Mouse (Mus musculus) megakaryocyte, adult 5-6 weeks (primary cell): ENCODE results near the gene Tbc1d2b. TPM values are rescaled to one million over a fixed set of nuclear protein-coding genes. Genes with fewer than 3 reads are reported as not detected.

Source experiments
- ATAC-seq: 2 replicates; pipeline ENCODE4 v1.8.0; 2016; ENCODE audit warnings: mild to moderate bottlenecking, inconsistent platforms; ENCODE audit not compliant: poor library complexity, severe bottlenecking
- total RNA-seq, 2 experiments: library from RNA; stranded (forward) in 1 of 2; stranded (reverse) in 1 of 2; fragments of 153-499, 151-499 nt in 1 of 2; fragments of 221-1000, 200-1000 nt in 1 of 2; gene quantifications; 2 replicates each; pipeline versions ENCODE4 v1.2.3 to v1.2.4; 2015 to 2017

The Tbc1d2b gene
- total RNA-seq, 2 experiments from 2014 or later: 38.7 to 42.1 TPM

DNA sequence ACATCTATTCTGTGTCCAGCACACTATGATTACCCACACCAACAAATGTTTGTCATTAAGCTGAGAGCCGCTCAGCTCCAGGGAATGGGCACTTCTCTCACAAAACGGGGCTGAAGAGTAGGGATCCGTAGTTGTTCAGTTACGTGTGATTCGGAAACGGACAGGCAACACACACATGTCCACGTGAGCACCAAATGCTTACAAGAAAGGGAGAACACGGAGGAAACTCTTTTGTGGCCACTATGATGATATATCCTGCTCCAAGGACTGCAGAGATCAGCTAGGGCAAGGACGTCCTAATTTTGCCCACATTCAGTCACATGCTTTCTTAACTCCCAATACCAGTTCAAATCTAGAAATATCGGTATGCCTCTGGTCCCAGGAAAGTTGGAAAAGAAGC lies 4.5 kb downstream of the Tbc1d2b start:
- no peak for ATAC-seq

DNA sequence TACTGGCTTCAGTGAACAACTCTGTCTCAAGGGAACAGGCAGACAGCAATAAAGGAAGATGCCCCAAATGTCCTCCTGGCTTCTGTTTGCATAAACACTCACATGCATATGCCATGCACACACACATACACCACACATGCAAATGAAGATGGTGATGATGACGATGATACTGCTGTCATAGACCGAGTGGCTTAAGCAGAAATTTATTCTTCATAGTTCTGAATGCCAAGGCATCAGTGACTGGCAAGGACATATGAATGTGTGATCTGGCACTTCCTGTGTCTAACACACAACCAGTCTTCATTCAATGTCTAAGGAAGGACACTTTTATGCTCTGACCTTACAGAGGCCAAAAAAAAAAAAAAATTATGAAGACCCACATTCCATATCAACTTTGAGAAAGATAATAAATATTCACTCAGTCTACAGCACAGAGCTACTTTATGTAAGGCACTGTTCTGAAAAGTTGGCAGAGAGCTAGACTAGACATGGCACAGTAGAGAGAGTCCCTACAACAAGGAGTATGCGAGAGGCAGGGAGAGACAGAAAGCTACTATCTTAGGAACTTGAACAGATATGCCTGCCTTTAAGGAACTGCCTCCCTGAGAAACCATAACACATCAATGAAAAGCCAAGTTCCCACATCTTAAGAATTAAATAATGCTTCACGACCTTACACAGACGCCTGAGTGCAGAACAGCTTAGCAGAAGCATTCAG lies 5.1 kb downstream of the Tbc1d2b start:
- no peak for ATAC-seq

DNA sequence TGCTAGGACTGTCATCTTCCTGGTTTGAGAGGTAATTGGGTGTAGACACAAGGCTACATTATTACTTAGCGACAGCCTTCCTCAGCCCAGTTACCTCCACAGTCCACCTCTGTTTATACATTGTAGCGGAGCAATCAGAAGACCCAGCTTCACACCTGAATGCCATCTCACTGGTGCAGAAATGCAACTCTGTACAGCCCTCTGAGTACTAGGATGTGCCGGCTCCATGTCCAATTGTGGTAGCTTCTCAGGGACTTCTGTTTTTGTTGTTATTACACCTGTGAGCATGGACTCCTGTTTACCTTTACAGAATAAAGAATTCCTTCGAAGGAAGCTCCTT lies 7.3 kb downstream of the Tbc1d2b start:
- ATAC-seq: no peak

DNA sequence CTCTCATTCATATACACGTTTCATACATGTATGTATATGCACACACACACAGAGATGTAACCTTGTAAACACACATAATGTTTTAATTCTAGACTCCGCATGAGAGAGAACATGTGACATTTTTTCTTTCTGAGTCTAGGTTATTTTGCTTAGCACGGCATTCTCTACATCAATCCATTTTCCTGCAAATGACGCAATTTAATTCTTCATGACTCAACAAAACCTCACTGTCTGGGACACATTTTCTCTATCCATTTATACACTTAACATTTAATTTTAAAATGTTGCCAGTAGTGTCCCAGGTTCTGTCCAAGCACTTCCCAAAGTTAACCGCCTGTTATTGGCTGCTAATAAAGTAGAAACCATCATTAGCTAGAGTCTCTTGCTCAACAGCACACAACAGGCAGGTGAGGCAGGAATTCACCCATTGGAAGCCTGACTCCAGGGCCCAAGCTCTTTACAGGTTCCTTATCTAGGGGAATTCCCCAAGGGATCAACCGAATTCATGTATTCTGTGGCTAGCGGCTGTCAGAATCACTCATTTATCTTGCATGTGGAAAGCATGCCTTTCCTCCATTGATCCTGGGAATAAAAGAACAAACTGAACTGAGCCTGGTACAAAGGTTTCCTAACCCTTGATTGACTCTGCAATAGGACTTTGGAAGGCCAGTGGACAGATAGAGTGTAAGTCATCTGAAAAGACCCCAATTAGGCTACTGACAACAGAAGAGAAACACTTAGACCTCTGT lies 7.8 kb downstream of the Tbc1d2b start:
- ATAC-seq: no peak

DNA sequence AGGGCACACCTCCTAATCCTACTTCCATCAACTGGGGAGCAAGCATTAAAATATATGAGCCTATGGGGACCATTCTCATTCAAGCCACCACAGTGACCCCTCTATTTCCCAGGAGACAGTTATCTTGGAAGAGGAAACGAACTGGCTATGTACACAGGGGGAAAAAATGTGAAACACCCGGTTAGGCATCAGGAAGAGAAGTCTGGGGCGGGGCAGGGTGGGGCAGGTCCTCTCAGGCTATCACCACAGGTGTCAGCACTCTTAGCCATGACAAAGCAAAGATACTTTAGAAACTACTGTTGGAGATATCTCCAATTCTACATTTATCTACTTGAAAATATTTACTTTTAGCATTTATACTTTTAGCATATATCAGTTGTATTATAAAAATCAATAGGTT lies 8.5 kb downstream of the Tbc1d2b start:
- no peak for ATAC-seq

DNA sequence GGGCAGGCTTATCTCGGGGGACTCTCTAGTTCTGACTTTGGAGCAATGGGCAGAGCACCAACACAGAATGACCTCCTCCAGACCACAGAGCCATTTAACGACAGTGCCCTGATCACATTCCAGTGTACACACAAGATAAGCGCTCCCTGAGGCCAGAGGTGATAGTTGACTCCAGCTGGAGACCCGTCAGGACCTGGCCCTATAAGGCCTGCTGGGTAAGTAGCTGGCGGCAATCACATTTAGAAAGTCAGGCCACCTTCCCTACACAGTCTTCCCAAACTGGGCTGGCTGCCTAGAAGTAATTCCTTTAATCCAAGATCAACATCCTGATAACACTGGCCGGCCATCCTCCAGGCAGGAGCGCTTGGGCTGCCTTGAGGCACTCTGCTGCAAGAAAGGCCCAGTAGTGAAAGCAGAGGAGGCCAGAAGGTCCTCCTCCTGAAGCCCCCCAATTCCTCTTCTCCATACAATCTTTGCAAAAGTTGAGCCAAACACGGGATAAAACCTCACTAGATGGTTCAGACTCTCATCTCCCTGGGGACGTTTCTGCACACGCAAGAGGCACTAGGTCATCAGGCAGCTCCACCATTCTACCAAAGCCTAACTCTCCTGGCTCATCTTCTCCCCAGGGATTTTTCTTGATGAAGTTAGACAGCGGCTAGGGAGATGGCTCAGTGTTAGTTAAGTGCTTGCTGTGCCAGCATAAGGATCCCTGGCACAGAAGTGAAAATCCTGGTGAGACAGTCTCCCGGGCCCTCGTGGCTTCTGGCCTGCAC lies 9.8 kb downstream of the Tbc1d2b start:
- ATAC-seq: no peak

DNA sequence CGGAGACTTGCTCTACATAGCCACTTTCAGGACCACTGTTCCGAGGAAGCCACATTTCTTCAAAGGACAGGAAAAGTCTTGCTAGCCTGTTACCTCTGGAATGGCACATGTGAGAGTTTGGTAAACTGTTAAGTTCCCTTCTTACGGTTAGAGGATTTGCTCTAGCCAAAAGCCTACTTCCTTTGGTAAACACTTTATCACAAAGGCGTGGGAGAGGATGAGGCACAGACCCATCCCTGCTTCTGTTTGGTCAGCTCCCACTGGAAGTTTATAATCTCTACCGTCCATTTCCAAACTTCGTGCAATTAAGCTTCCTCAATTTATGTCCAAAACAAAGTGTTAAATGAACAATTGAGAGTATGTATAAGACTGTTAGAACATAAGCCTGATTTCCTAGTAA lies 10.5 kb downstream of the Tbc1d2b start:
- no peak for ATAC-seq

DNA sequence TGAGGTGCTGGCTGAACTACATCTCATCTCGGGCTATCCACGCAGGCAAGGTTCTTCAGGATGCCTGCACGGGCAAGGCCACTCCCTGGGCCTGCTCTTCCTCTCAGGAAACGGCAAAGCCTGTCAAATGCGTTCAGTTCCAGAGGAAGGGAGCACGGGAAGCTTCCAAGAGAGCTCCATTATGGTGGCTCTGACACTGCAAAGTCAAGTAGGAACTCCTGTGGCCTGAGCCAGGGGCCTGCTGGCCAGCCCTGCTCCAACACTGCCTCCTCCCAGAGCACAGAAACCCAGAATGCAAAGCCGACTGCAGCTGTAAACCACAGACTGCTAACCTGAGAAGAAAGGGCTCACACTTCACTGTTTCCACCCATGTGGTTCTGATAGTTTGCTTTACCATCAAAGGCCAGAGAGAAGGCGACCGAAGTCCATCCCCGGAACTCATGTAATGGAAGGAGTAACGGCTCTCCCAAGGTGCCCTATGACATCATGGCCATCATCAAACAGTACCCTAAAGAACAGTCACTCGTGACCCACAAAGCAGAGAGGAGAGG lies 11.1 kb downstream of the Tbc1d2b start:
- peak; percentile 34 for ATAC-seq

DNA sequence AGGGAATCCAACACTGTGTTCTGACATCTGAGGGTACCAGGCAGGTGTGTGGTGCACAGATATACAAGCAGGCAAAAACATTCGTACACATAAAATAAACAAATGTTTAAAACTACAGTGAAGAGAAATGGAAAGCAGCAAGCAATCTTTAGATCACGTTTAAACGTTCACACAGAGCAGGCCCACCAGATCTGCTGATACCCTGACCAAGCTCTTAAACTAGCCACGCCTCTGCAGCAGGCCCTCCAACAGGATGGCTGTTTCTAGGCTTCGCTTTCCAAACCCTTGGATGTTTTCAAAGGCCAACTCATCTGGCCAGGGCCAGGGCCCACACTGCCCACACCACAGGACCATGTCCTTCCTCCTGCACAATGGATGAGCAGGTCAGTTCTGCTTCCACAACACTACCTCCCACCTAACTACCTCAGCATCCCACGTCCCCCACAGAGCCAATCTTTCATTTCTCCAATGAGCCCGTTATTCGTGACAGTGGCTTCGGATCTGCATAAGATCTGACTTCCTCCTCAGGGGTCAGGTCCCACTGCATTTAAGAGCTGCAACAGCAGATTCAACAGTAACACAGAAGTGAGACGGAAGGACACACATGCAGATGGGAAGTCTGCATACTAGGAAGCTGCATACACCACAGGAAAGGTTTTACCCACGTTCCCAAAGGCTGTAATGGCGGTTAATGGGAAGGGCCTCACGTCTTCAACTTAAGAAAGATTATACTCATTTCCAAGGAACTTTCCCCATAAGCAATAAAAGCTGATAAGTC lies 12.7 kb downstream of the Tbc1d2b start:
- peak; percentile 42 for ATAC-seq

DNA sequence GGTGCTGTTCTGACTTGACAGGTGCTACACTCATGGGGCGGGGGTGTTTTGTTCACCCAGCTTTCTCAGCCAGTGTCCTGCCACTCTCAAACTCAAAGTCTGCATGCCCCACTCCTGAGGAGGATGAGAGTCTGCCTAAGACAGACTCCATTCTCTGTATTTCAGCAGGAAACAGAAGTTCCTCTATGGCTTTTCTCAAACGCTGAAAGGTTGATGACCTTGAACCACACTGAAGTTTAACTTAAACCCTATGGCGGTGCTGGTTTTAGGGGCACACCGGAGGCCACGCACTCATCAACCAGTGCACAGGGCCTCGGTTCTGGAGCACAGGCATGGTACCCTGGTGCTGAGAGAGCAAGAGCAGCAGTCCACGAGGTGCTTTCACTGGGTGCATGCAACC lies 13.4 kb downstream of the Tbc1d2b start:
- ATAC-seq: 0 out of 2 replicates have a peak, but pooled peaks have one; percentile 8

DNA sequence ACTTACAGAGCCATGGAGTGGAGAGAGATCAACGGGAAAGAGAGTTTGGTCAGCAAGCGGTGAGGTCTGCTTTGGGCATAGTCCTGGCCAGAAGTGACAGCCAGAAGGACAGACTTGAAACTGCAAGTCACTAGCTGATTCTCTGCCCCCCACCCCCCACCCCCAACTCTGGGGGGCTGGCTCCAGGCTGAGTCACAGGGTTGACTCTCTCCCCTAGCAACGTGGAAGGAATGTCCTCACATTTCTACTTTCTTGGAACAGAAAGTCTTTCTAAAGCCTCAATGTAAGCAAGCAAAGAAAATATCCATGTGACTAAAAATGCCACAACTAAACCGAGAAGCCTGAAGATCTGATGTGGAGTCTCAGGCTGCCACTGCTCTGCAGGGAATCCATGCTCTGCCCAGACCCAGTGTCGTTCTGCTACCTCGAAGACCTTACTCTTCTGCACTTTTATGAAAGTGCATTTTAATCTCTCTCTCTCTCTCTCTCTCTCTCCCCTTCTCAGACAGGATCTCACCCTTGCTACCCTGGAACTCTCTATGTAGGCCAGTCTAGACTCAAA lies 14.7 kb downstream of the Tbc1d2b start:
- no peak for ATAC-seq

DNA sequence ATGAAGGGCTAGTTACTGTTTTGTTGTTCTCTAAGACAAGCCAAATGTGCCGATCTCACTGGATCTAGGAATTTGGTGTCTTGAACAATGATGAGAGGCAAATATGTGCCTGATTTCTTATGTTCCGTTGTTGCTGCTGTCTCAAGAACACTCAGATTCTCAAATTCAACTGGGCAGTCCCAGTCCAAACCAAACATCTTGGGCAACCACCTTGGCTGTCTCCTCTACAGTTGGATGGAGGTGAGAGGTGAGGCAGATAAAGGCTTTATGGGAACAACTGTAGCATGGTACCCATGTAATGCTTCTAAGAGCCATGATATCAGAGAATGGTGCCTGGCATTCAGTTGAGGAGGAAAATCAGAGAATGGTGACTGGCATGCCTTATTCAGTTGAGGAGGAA lies 17.4 kb downstream of the Tbc1d2b start:
- ATAC-seq: no peak

DNA sequence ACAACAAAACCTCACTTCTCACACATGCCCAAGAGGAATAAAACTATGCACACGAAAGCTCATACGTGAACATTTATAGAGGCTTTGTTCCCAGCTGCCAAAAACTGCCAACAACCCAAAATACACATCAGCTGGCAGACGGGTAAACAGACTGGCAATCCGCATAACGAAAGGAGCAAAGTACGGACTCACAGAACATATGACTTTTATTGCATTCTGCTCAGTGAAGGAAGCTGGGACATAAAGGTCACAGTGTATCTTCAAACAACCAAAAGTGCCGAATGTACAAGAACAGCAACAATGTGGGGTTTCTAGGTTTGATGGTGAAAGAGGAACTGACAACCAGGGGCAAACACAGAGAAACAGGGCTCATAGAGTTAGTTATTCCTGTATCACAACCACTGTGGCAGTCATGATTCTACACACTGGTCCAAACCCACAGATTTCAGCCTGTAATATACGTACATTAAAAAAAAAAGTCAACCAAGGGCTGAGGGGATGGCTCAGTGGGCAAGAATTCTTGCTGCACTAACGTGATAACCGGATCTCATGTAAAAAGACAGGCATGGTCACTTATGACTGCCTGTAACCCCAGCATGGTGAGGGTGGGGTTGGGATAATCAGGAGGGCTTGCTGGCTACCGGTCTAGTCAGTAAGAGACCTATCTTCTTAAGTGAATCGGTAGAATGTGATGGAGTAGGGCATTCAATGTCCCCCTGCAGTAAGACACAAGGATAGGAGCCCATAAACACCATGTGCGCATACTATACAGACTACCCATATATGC lies 19.4 kb downstream of the Tbc1d2b start:
- peak; percentile 36; the same call in 1 of the 2 replicates for ATAC-seq

DNA sequence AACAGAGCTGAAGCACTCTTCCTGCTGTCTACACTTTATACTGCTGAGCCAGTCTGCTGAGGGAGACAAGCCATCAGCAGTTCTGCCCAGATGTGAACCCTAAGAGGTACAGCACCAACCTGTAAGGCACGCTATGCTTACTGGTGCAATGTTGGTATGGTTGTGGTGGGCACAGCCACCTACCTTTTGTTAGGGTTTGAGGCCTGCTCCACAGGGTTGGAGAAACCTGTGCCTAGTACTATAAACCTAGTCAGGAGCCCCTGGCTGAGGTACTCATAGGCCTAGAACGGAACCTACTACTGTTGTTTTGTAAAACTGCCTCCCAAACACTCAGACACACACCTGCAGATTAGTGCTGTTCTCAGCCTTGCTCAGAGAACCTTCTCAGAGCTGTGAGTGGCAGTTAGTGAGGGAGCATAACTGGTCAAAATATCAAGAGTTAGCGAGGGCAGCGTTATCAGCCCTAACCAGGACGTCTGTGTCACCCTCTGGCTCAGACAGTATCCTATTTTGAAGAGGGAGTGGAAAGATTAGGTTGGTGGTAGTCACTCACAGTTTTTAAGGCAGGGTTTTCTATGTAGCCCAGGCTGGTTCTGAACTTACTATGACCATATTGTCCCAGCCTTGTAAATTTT lies 20.3 kb downstream of the Tbc1d2b start:
- ATAC-seq: no peak

DNA sequence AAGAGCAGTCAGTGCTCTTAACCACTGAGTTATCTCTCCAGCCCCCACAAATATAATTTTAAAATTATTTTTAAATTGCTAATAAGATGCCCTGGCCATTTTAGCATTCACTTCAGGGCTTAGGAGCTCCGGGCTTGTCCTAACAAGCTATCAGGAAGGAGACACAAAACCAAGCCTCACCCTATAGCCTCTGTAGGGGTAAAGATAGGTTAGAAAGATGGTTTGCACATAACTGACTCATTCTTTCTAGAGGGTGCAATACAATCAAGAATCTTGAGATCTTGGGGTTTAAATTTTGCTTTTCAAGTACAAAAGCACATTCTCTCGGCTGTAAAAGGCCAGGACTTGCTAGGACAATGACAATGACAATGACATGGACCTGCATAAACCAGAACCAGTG lies 21.6 kb downstream of the Tbc1d2b start:
- ATAC-seq: no peak

DNA sequence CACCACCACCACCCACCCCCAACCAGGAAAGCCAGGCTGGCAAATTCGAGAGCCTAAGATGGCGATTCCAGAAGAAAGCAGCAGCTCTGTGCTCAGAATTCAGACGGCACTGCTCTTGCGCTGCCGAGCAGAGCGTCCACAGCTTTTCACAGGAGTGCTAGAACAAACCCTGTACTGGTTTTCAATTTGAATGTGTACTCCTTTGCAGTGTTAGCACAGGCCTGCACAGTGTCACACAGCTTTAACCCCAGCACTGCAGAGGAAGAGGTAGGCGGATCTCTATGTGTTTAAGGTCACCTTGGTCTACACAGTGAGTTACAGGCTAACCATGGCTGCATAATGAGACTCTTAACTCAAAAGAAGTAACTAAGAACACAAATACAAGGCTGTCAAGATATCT lies 22.3 kb downstream of the Tbc1d2b start:
- no peak for ATAC-seq

DNA sequence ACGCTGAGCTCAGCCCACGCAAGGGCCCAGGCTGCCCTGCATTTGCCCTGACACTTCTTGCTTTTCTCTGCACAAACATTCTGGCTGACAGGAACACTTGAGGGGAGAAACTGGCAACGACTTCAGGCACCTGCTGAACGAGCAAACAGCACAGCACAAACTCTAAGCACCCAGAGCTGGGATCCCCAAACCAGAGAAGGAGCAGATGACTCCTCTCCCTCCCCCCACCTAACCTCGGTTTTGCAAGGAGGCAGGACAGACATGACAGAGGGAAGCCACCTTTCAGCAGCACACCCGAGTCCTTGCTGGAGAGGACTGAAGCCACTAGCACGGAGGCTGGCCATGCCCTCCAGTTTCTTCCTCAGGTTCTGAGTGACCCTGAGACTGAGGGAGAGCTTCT lies 23.3 kb downstream of the Tbc1d2b start:
- ATAC-seq: no peak

DNA sequence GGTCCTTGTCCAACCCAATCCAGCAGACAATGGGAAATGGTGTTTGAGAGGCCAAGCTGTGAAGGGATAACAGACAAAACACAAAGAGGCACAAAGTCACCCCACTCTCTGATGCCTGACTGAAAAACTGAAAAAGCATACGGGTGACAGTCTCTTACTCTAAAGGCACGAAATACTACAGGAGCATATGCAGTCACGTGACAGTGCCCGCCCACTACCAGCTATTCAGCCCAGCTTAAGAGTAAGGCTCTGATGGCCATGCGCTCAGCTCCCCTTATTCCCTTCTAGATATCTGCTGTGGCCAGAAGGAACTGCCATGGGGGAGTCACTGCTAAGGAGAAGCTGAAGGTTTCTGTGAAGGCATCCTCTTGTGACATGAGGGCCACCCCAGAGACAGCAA lies 24.8 kb downstream of the Tbc1d2b start:
- no peak for ATAC-seq

DNA sequence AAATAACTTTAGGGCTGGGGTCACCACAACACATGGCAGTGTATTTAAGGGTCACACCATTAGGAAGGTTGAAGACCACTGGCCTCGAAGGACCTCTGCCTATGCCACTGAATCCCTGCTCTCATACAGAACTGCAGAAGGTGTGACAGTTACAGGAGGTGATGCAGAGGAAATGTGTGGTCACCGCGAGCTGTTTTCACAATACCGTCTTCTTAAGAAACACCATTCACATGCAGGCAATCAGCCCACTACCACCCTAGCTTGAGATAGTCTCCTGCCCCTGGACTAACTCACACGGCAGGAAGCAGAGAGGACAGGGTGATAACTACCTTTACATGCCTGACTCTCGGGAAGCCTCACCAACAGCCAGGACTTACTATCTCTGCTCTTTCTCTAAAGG lies 25.4 kb downstream of the Tbc1d2b start:
- peak; percentile 52 for ATAC-seq
